Mouse (Mus musculus) forebrain, embryonic 11.5 days (tissue): Measurements from ENCODE around the gene Chic1. TPM values are rescaled to one million over a fixed set of nuclear protein-coding genes. Genes with fewer than 3 reads are reported as not detected.

ENCODE experiments used
- ATAC-seq: fragments of 200-750 bp; cut with Nextera tagmentation; replicated peaks from 2 replicates; pipeline ENCODE4 v1.8.0; 2017; ENCODE audit warnings: moderate TSS enrichment; ENCODE audit not compliant: low FRiP score
- DNase-seq: peaks from one replicate; pipeline ENCODE4 v3.0.0-alpha.2; 2017; ENCODE audit warnings: low spot score
- H3K27ac ChIP-seq: fragments of 300-500 bp; sonication (generic); 2 replicates; pipeline ENCODE4 v1.5.1; 2014; ENCODE audit warnings: low read depth, low read length
- H3K27me3 ChIP-seq: fragments of 300-500 bp; sonication (generic); 2 replicates; pipeline ENCODE4 v1.6.1; 2014; ENCODE audit warnings: mild to moderate bottlenecking, low read length, mixed read lengths; ENCODE audit not compliant: control insufficient read depth, insufficient read depth
- H3K36me3 ChIP-seq: fragments of 300-500 bp; sonication (generic); 2 replicates; pipeline ENCODE4 v1.6.1; 2014; ENCODE audit warnings: mild to moderate bottlenecking, low read length, moderate library complexity, mixed read lengths; ENCODE audit not compliant: control insufficient read depth, insufficient read depth
- H3K4me1 ChIP-seq: fragments of 300-500 bp; sonication (generic); replicated peaks from 2 replicates; pipeline ENCODE4 v1.6.1; 2014; ENCODE audit warnings: low read length, mixed read lengths; ENCODE audit not compliant: control insufficient read depth, insufficient read depth
- H3K4me2 ChIP-seq: fragments of 300-500 bp; sonication (generic); 2 replicates; pipeline ENCODE4 v1.6.1; 2014; ENCODE audit warnings: low read depth, mild to moderate bottlenecking, low read length, moderate library complexity, mixed read lengths; ENCODE audit not compliant: severe bottlenecking
- H3K4me3 ChIP-seq: fragments of 300-500 bp; sonication (generic); 2 replicates; pipeline ENCODE4 v1.5.1; 2014; ENCODE audit warnings: low read depth, low read length
- H3K9ac ChIP-seq: fragments of 300-500 bp; sonication (generic); 2 replicates; pipeline ENCODE4 v1.6.1; 2014; ENCODE audit warnings: low read length
- H3K9me3 ChIP-seq: fragments of 300-500 bp; sonication (generic); 2 replicates; pipeline ENCODE4 v1.6.1; 2016; ENCODE audit warnings: low read length, mixed read lengths; ENCODE audit not compliant: control insufficient read depth
- WGBS: fragments of 180-500 bp; shearing (Covaris S2); extraction: QIAGEN DNeasy Blood & Tissue Kit; methylation state at CpG from one replicate; pipeline ENCODE4 v1.1.7; 2014; 5-methylcytosine and 5-hydroxymethylcytosine counted together
- polyA plus RNA-seq: library from polyadenylated mRNA; unstranded; fragments of >200 nt; fragmentation: Nextera tagmentation; extraction: Ambion mirVana; gene quantifications from 2 replicates; pipeline ENCODE4 v1.2.1, GENCODE M21; 2014

The Chic1 gene
- polyA plus RNA-seq, 1 experiment from 2014 or later: 7.4 TPM

DNA sequence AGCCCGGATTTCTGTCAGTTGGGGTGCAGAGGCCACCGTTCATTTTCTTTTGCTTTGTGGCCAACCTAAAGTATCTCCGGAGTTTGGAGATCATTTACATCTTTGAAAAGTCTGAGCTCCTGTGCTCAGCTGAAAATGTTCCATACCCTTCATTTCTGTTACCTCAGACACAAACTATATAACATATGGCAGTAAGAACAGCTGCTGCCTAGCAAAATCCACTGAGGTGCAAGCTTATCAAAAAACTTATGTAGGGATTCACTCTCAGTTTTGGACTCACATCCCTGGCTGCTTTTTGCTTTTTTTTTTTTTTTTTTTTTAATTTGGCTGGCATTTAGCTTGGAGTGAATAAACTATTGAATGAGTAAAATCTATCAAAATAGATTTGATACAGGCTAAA lies 31.9 kb downstream of the Chic1 start:
- no peak overlapping the region for H3K9ac ChIP-seq
- DNase-seq (no peak), ATAC-seq (no peak)
- H3K4me2 ChIP-seq: no peak overlapping the region
- H3K4me1 ChIP-seq: no peaks in the 10 kb centered on the region
- WGBS: 91% methylated on average over 3 of the region's 3 CpGs
- no peaks in the 10 kb centered on the region for H3K36me3 ChIP-seq
- no peak overlapping the region for H3K27ac ChIP-seq
- peaks cover 19% of the 10 kb centered on the region; the same call in 1 of the 2 replicates for H3K27me3 ChIP-seq
- no peak overlapping the region for H3K4me3 ChIP-seq
- no peaks in the 10 kb centered on the region for H3K9me3 ChIP-seq

DNA sequence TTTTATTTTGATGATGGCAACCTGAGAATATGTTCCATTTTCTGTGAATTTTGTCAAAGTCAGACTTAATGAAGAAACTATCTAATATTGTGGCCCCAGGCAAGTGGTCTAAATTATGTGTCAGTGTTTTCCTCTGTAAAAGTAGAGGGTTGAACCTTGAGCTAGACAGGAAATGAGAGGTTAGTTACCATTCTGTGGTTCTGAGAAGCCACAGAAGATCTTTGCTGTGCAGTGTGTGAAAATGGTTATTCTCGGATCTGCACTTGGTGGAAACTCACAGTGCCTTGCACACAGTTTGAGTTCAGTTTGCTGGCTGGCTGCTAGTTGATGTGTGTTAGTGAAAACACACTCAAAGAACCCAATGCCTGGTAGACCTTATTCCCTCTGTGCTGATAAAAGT lies 37.6 kb downstream of the Chic1 start:
- Histone ChIP-seq H3K27ac (no peak overlapping the region), H3K9me3 (no peaks in the 10 kb centered on the region), H3K36me3 (no peaks in the 10 kb centered on the region), H3K4me2 (no peak overlapping the region), H3K4me1 (no peaks in the 10 kb centered on the region), H3K27me3 (peaks cover 23% of the 10 kb centered on the region), H3K9ac (no peak overlapping the region), H3K4me3 (no peak overlapping the region)
- ATAC-seq: no peak
- WGBS: 80% methylated on average over 1 of the region's 1 CpGs
- no peak for DNase-seq

DNA sequence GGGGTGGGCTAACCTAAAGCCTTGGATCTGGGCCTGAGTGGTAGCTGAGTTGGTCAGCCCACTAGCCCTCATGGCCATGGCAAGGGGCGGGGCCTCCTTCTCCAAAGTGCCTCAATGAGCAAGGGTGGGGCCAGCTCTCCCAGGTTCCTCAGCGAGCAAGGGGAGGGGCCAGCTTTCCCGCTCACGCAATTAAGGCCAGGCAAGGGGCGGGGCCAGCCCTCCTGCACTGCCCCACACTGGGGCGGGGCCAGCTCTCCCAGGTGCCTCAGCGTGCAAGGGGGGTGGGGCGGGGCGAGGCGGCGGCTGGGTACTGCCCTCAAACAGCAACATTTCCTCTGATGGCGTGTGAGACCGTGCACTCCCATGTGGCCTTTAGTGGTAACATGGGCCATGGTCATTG lies 48.7 kb downstream of the Chic1 start:
- Histone ChIP-seq H3K9me3 (no peaks in the 10 kb centered on the region), H3K4me1 (no peaks in the 10 kb centered on the region), H3K4me2 (no peak overlapping the region), H3K27ac (no peak overlapping the region), H3K36me3 (no peaks in the 10 kb centered on the region), H3K4me3 (no peak overlapping the region), H3K27me3 (peaks cover 12% of the 10 kb centered on the region; the same call in 1 of the 2 replicates), H3K9ac (no peak overlapping the region)
- 0 out of 2 replicates have a peak, but pooled peaks have one; percentile 39 for ATAC-seq
- 31% methylated on average over 12 of the region's 13 CpGs for WGBS
- peak; percentile 52 for DNase-seq

DNA sequence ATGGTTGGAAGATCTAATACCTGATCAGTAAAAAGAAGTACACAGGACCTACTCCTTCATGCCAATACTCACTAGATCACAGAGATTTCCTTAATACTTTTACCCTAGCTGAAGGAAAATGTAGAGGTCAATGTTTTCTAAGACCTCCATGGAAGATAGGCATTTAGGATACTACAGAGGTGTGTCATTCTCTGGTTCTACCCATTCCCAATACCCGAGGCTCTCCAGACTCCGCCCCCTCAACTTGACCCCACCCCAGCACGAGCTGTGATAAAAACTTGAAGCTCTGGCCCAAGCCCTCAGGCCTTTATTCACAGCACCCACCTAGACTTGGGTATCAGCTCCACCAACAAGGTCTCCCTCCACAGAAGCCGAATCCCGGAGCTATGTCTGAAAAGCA lies 57.9 kb downstream of the Chic1 start, which contains the start of gene Tsx:
Gene Tsx (plus strand): TSS at position 301 of the 400 bp plus-strand sequence.
- H3K27me3 ChIP-seq: peaks cover 24% of the 10 kb centered on the region
- ATAC-seq: no peak
- no peak within 1 kb of the TSS for H3K4me3 ChIP-seq
- no peaks in the 10 kb centered on the region for H3K36me3 ChIP-seq
- no peaks in the 10 kb centered on the region for H3K4me1 ChIP-seq
- H3K9ac ChIP-seq: no peak within 1 kb of the TSS
- 84% methylated on average over 5 of the region's 5 CpGs for WGBS
- DNase-seq: no peak
- no peaks in the 10 kb centered on the region for H3K9me3 ChIP-seq
- no peak within 1 kb of the TSS for H3K4me2 ChIP-seq
- H3K27ac ChIP-seq: no peak within 1 kb of the TSS

DNA sequence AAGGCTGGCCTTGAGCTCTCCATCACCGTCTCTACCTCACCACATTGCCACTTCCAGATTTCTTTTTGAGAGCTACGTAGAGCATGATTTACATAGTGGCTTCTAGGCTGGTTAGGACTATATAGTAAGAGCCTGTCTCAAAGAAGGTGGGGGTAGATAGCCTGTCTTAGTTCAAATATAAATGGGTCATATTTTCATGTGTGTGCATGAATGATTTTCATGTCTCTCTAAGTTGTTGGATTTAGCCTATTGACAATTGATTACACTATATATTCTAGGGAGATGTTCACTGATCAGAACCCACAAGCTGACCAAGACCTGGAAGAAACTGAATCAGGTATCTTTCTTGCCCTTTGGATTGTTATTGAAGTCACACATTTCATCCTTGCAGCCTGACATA lies 65.4 kb downstream of the Chic1 start, which contains the start of gene Gm26992:
Gene Gm26992 (plus strand): TSS at position 301 of the 400 bp plus-strand sequence.
- H3K4me3 ChIP-seq: no peak within 1 kb of the TSS
- H3K4me2 ChIP-seq: no peak within 1 kb of the TSS
- H3K27ac ChIP-seq: no peak within 1 kb of the TSS
- no peaks in the 10 kb centered on the region for H3K9me3 ChIP-seq
- no peak within 1 kb of the TSS for H3K9ac ChIP-seq
- peaks cover 15% of the 10 kb centered on the region for H3K27me3 ChIP-seq
- ATAC-seq (no peak), DNase-seq (no peak)
- 88% methylated on average over 2 of the region's 2 CpGs for WGBS
- no peaks in the 10 kb centered on the region for H3K4me1 ChIP-seq
- H3K36me3 ChIP-seq: no peaks in the 10 kb centered on the region

DNA sequence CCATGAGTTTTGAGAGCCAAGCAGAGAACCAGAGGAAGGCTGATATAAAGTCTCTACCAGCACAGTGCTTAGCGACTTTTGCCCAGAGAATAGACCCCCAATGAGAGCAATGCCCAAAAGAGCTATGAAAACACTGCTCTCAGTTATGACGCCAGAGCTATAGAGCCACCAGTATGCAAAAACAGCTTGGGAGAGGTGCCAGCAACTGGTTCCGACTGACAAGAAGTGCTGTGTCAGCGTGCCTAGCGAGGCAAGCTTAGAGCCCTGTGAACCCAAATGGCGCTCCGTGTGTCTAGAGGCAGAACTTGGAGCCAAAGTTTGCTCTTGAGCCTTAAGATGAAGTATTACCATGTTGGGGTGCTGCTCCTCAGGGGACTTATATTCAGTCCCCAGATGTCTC lies 71.4 kb downstream of the Chic1 start:
- DNase-seq (no peak), ATAC-seq (no peak)
- Histone ChIP-seq H3K36me3 (no peaks in the 10 kb centered on the region), H3K9ac (no peak overlapping the region), H3K27ac (no peak overlapping the region), H3K4me3 (no peak overlapping the region), H3K4me1 (no peaks in the 10 kb centered on the region), H3K27me3 (peaks cover 10% of the 10 kb centered on the region), H3K9me3 (no peaks in the 10 kb centered on the region), H3K4me2 (no peak overlapping the region)
- WGBS: 86% methylated on average over 7 of the region's 7 CpGs

DNA sequence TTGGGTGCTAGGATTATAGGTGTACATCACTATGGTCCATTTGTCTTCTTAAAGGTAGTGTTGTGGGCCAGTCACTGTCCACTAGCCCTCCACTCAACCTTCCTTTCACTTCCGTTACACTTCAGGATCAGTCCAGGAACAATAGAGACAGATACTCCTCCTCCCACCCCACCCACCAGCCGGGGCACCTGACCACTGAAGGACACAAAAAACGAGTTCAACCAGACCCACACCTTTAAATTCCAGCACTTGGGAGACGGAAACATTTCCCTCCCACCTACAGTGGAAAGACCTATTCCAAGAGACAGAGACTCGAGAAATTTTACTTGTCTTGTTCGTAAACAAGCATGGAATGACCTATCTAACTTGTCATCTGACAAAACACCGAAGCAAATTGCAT lies 76.0 kb downstream of the Chic1 start:
- 82% methylated on average over 7 of the region's 7 CpGs for WGBS
- H3K27me3 ChIP-seq: peaks cover 9% of the 10 kb centered on the region

DNA sequence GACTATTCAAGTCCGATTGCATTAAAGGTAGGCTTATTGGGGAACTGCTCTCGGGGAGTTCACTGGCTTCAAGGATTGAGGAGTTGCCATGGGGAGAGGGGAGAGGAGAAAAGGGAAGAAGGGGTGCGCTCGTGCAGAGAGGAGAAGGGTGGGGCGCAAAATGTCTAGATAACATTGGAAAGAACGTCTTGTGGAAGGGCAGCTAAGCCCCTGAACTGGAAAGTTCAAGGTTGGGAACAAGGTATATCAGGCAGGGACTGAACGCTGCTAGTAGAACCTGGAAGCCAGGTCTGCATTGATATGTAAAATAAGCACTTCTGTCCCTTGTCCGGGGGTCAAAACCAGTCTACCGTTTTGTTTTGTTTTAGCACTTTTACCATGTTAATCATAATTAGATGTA lies 81.7 kb downstream of the Chic1 start:
- Histone ChIP-seq H3K4me3 (no peak overlapping the region), H3K4me2 (no peak overlapping the region), H3K9ac (no peak overlapping the region), H3K27me3 (peaks cover 26% of the 10 kb centered on the region), H3K4me1 (no peaks in the 10 kb centered on the region), H3K27ac (no peak overlapping the region), H3K36me3 (no peaks in the 10 kb centered on the region), H3K9me3 (no peaks in the 10 kb centered on the region)
- 12% methylated on average over 9 of the region's 9 CpGs for WGBS
- ATAC-seq (no peak), DNase-seq (no peak)

More for the DNA sequence above, 76.0 kb downstream of the Chic1 start:
- no peaks in the 10 kb centered on the region for H3K4me1 ChIP-seq
- H3K36me3 ChIP-seq: no peaks in the 10 kb centered on the region
- H3K9me3 ChIP-seq: no peaks in the 10 kb centered on the region
- ATAC-seq (no peak), DNase-seq (no peak)
- no peak overlapping the region for H3K9ac ChIP-seq
- H3K27ac ChIP-seq: no peak overlapping the region
- H3K4me3 ChIP-seq: no peak overlapping the region
- H3K4me2 ChIP-seq: no peak overlapping the region

DNA sequence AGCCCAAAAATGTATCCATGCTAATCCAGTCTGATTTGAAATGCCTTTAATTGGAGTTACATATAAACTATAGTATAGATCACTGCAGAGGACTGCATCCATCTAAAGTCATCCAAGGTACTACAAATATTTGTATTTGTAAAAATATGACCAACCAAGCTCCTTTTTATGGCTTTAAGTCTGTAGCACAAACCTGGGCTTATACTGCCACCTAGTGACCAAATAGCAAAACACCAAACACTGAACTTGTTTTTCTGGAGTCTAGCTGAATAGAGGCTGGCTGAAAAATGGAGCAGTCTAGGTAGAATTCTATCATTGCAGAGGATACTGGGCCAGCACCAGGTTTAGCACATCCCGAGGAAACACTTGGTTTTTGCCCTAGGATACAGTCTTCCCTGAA lies 84.5 kb downstream of the Chic1 start:
- peaks cover 25% of the 10 kb centered on the region for H3K27me3 ChIP-seq
- H3K27ac ChIP-seq: no peak overlapping the region
- DNase-seq (no peak), ATAC-seq (0 out of 2 replicates have a peak, but pooled peaks have one; percentile 7)
- H3K4me2 ChIP-seq: no peak overlapping the region
- no peaks in the 10 kb centered on the region for H3K4me1 ChIP-seq
- no peaks in the 10 kb centered on the region for H3K9me3 ChIP-seq
- H3K4me3 ChIP-seq: no peak overlapping the region
- H3K36me3 ChIP-seq: no peaks in the 10 kb centered on the region
- H3K9ac ChIP-seq: no peak overlapping the region
- WGBS: 0% methylated on average over 1 of the region's 1 CpGs
